Mouse (Mus musculus) lung, postnatal 0 days (tissue): Measurements from ENCODE around the gene Adk.

Experiments used
- CTCF ChIP-seq: IDR thresholded peaks from 2 replicates; pipeline ENCODE4 v1.5.1; 2016; ENCODE audit warnings: antibody characterized with exemption, mild to moderate bottlenecking
- EP300 ChIP-seq: IDR thresholded peaks from 2 replicates; pipeline ENCODE4 v1.6.1; 2016; ENCODE audit warnings: antibody characterized with exemption, mild to moderate bottlenecking, control low read depth

DNA sequence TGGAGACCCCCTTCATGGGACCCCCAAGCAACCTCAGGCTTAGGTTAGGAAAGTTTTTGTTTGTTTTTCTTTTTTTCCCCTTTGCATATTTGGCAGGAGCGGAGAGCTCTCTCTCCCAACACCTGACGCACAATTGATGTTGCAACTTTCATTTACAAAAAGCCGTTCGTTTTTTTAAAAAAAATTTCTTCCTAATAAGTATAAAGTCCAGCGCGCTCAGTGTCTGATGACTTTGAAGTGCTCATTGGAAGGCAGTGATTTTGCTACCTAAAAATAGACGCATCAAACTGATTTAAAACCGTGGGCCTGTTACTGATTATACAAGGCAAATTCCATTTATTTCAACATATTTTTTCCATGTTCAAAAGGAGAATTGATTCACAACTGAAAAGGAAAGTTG is 777 bp downstream of the Adk start:
- TF ChIP-seq CTCF (no peak), EP300 (no peak)
